Mouse (Mus musculus): ENCODE results near the gene Bri3bp.
"Not testable (repeated sequence)": the region's sequence is repeated elsewhere in the genome, so short reads cannot be mapped to it uniquely, and the experiment has no call there.

The Bri3bp gene

DNA sequence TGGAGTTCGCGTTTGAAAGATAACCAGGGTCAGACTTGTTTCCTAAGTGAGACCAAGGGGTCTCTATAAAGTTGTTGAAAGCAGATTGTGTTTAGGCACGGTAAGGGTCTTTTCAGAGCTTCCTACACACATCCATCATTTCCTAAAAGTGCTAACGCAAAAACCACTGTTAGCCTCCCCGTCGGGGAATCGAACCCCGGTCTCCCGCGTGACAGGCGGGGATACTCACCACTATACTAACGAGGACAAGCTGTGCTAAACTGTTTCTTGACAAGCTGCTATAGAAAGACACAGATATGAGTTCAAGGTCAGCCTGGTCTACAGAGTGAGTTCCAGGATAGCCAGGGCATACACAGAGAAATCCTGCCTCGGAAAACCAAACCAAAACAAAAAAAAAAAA is 32.5 kb upstream of the Bri3bp start:
- in situ Hi-C loops (cut with MboI; ENCODE audit: low sequenced_read_pairs) = no loop called here

DNA sequence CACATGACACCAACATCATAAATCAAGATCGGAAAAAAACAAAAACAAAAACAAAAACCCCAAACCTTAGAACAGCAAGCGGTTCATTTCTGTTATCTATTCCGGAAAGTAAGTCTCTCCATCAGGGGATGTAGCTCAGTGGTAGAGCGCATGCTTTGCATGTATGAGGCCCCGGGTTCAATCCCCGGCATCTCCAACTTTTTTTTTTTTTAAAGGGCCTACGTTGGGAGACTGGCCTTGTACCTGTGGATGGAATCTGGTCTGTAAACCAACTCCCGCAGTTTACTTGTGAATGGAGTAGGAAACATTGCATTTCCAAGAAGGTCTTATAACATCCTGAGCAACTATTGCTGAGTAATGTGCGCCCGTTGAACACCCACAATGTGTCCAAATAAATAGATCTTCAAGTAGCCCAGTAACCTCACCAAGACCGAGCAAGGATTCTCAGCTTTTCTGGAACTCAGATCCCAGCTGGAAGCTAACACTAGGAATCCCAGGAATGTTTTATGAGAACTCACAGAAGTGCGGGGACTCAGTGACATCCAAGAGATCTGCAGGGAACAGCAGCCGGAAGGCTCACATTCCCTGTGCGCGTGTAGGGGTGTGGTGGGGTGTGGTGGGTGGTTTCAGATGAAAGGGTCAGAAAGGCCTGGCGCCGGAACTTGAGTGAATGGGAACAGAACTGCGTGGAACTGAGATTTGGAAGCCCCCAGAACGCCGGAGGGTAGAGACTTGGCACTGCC is 31.8 kb upstream of the Bri3bp start:
- in situ Hi-C loops (cut with MboI; ENCODE audit: low sequenced_read_pairs) = no loop called here

DNA sequence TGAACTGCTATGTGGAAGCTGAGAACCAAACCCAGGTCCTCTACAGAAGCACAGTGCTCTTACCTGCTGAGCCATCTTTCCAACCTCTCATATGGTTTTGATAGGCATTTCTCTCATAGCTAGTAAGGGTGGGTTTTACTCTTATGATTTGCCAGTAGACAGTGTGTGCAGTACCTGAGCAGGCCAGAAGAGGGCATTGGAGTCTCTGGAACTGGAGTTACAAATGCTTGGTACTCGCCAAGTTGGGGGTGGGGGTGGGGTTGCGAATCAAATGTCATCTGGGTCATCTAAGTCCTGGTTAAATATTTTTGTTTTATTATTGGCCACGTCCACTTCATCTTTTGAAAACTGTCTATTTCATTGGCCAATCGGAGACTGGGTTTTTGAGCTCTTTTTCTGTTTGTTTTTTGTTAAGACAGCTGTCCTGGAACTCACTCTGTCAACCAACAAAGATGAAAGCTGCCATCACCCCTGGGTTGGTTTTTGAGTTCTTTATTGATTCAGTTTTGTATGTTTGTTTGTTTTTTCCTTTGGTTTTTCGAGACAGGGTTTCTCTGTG is 29.3 kb upstream of the Bri3bp start:
- in situ Hi-C loops (cut with MboI; ENCODE audit: low sequenced_read_pairs) = no loop called here

DNA sequence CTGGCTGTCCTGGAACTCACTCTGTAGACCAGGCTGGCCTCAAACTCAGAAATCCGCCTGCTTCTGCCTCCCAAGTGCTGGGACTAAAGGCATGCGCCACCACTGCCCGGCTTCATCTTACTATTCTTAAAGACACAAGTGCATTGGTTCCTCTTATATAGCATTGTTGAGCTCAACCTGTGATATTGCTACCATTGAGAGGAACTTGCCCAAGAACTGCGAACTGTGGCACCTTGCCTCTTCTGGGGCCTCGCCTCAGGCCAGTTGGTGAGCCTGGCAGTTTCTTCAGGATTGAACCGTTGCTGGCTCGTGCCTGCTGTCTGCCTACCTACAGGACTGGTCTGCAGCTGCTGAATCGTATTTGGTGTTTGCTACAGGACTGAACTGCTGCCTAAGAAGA is 28.8 kb upstream of the Bri3bp start:
- in situ Hi-C loops (cut with MboI; ENCODE audit: low sequenced_read_pairs) = not testable (repeated sequence)

DNA sequence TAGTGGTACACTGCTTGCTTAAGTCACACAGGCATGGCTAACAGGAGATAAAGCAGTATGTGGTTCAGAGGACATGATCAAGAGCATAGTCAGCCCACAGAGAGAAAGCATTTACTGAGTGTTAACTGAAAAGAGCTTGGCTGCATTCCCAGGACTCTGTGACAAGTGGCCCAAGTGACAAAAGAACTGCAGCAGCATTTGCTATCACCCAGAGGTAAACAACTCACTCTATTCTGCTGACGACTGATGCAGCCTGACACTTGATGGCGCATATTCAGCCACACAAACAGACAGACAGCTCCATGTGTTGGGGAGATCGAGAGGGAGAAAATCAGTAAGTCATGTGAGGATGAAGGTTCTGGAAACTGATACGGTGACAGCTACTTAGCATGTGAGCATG is 27.6 kb upstream of the Bri3bp start:
- in situ Hi-C loops (cut with MboI; ENCODE audit: low sequenced_read_pairs) = no loop called here

DNA sequence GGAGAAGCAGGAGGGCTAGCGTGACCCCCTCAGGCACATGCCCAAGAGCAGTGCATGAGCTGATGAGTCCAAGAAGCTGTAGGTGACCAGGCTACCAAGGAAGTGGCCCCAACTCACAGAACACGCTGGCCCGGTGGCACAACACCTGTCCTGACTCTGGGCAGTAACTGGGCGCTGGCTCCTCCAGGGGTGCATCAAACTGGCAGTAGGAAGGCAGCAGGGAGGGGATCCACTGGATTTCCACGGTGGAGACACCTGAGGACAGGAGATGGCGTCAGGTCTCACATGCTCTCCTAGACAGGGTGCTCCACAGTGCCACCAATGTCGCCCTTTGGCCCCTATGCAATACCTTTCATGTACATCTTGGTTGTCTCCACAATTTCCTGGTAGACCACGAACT is 25.2 kb upstream of the Bri3bp start:
- in situ Hi-C loops (cut with MboI; ENCODE audit: low sequenced_read_pairs) = no loop called here

DNA sequence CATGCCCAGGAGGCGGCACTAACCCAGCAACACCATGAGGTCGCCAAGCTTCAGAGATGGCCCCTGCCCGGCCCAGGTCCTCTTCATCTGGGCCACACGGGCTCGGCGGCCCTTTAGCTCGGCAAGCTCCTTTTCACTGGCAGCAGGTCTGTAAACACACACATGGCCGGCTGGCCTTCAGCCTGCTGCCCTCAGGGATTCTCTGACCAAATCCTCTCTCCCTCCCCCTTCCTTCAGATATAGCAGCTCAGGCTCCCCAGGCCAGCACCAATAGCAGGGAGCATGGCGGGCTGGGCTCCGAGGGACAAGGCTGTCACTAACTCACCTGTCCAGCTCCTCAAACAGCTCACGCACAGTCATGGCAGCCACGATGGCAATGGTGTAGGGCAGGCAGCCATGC is 22.7 kb upstream of the Bri3bp start:
- in situ Hi-C loops (cut with MboI; ENCODE audit: low sequenced_read_pairs) = no loop called here

DNA sequence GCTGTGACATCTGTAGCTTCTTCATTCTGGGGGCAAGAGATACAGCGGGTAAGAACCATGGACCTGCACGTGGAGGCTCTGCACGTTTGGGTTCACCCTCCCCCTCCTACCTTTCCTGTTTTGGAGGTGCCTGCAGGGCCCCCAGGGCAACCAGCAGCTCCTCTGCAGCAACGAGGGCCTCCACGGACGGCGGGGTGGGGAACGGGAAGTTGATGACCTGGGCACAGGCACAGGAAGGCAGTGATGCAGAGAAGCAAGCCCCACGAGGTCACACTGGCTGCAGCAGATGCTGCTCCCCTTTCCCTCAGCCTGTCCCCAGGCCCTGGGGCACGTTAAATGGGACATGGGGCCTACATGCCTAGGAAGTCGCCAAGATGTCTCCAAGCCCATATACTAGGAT is 22.2 kb upstream of the Bri3bp start:
- in situ Hi-C loops (cut with MboI; ENCODE audit: low sequenced_read_pairs) = no loop called here

DNA sequence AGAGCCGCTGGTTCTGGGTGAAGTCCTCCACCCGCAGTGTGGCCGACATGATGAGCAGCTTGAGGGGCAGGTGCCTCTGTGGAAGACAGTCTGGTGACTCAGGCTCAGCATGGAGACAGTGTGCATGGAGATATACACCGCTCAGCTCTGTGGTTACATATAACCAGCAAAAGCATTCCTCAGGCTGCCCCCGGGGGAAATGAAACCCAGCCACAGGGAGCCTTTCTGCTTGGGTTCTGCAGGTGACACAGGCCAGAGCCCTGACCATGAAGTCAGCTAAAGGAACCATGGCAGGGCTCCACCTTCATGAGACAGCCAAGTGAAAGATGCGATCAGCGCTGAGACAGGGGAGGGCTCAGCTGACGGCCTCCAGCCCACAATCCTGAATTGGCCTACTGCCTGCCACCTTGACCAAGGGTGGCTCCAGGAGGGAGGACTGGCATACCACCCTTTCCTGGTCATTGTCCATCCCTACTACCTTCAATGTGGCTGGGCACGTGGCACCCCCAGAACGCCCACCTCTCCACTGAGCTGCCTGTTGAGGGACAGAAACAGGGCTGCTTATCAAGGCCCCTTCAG is 15.6 kb upstream of the Bri3bp start:
- in situ Hi-C loops (cut with MboI; ENCODE audit: low sequenced_read_pairs) = no loop called here

DNA sequence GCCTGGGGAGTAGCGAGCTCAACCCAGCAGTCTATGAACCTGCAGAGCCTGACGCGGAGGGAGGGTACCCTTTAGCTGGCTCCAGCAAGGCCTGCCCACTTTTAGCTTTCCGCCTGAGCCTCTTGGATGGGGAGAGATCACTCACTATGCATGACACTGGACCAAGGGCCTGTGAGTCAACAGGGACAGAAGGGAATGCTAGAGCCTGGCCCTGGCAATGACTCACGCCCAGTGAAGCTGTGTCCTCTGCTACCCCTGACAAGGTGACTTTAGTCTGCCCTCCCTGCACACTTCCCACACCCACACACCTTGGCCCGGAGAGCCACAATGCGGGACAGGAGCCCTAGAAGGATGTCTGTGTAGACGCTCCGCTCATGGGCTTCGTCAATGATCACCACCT is 15.0 kb upstream of the Bri3bp start:
- in situ Hi-C loops (cut with MboI; ENCODE audit: low sequenced_read_pairs) = no loop called here

DNA sequence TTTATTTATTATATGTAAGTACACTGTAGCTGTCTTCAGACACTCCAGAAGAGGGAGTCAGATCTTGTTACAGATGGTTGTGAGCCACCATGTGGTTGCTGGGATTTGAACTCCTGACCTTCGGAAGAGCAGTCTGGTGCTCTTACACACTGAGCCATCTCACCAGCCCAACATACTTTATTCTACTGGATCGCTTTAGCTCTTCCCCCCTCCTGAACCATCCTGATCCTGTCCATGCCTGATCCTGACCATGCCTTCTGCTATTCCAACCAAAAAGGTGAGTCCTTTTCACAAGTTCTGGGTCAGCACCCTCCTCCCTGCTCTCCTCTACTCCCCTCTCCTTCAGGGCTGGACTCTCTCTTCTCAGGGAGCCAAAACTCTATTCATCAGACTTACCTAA is 9.0 kb upstream of the Bri3bp start:
- in situ Hi-C loops (cut with MboI; ENCODE audit: low sequenced_read_pairs) = not testable (repeated sequence)

DNA sequence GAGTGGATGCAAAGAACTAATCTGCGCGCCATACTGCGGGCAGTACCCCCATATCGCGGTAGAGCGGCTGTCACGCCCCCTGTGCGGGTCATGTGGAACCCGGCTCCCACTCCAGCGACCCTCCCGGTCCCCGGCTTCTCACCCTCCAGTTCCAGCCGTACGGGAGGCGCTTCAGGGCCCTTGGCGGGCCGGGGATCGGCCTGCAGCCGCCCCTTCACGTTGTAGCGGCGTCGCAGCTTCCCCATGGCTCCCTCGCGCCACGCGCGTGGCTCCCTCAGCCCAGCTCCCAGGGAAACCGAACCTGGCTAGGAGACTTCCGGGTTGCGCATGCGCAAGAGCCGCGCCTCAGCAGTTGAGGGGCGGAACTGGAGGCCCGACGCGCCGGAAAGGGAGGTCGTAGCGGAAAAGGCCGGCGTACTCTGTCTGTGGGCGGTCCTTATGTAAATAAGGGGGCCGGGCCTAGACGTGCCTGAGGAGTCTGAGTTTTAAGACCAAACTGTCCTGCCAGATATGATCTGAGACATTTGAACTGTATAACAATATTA is 7.5 kb upstream of the Bri3bp start, which contains the start of gene Dhx37:
Dhx37 (minus strand) TSS at position 329 of the 545 bp plus-strand sequence.
- in situ Hi-C loops (cut with MboI; ENCODE audit: low sequenced_read_pairs) = no loop called here

DNA sequence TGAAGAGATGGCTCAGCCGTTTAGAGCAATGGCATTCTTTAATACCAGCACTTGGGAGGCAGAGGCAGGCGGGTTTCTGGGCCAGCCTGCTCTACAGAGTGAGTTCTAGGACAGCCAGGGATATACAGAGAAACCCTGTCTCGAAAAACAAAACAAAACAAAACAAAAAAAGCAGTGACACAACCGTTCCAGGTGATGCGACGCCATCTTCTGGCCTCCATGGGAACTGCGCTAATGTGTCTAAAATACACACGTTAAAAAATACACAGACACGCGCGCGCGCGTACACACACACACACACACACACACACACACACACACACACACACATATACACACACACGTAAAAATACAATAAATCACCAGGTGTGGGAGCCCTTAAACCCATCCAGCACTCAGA is 7.0 kb upstream of the Bri3bp start:
- in situ Hi-C loops (cut with MboI; ENCODE audit: low sequenced_read_pairs) = not testable (repeated sequence)

DNA sequence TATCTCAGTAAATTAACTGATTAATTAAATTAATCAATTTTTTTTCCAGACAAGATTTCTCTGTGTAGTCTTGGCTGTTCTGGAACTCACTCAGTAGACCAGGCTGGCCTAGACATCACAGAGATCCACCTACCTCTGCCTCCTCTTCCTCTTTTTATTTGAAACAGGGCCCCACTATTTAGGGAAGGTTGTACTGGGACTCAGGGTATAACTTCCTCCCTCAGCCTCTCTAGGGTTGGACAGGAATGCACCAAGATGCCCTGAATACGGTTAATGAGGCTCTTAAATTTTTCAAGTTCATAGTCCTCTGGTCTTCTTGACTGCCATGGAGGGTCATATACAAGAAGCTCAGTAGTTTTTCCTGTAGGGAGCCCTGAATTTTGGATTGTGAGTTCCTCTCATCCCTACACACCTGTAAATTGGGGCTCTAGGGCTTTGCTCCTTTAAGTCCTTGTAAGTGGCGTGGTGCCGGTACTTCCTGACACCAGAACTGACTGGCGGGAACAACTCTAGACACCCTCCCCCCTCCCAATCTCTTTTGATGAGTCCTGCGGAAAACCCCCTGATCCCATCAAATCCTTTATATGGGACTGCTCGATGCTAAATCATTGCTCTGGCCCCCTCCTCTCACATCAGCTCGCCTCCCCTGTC is 660 bp upstream of the Bri3bp start:
- in situ Hi-C loops (cut with MboI; ENCODE audit: low sequenced_read_pairs) = no loop called here

DNA sequence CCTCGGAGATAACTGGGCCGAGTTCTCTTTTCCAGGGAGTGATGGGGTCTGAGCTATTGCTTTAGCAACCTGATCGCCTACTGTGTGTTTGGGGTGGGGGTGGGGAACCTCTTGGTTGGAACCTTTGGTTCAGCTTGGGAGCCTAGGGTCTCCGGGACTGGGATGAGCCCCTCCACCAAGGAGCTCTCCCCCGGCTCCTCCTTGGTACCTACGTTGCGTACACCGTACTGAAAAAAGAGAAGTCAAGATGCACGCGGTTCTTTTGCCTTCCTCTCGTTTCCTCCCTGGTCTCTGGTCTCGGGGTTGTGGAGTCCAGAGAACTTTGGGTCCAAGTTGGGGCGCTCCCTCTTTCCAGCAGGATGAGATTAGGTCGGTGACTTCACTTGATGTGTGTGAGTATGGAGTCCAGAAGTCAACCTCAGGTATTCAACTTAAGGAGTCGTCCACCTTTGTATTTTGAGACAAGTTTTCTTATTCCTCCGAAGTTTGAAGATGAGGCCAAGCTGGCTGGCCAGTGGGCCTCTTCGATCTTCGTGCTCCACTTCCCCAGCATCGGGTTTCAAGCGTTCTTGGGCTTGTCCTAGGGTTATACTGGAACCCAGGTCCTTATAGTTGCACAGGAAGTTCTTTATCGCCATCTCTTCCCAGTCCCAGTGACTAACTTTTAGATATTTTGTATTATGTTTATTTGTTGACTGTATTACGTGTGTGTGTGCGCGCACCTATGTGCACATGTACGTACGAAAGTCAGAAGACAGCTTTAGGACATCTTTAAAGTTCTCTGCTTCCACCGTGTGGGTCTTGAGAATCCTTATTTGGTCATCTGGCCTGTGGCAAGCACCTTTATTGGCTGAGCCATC is 998 bp downstream of the Bri3bp start:
- in situ Hi-C loops (cut with MboI; ENCODE audit: low sequenced_read_pairs) = no loop called here

DNA sequence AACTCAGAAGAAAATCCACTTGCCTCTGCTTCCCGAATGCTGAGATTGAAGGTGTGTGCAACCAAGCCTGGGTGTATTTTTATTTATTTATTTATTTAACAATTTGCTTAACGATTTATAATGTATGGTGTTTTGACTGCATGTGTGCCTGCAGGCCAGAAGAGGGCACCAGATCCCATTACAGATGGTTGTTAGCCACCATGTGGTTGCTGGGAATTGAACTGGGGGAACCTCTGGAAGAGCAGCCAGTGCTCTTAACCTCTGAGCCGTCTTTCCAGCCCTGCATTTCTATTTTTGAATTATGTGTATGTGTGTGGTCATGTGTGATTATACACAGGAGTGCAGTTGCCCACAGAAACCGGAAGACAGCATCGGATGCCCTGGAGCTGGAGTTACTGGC is 2.0 kb downstream of the Bri3bp start:
- in situ Hi-C loops (cut with MboI; ENCODE audit: low sequenced_read_pairs) = no loop called here

DNA sequence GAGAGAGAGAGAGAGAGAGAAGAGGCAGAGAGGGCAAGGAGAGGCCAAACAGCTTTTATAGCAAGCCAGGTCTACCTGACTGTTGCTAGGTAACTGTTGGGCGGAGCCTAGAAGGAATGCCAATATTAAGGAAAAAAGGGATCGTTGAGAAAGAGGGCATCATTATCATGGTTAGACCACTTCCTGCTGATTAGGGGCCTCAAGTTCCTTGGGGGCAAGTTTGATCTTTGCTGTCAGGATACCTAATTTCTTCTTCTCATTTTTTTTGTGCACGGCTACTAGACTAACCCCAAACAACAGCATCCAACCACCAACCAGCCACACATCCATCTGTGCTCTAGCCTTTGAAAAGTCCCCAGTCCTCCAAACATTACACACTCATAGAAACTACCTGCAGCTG is 2.5 kb downstream of the Bri3bp start:
- in situ Hi-C loops (cut with MboI; ENCODE audit: low sequenced_read_pairs) = no loop called here

DNA sequence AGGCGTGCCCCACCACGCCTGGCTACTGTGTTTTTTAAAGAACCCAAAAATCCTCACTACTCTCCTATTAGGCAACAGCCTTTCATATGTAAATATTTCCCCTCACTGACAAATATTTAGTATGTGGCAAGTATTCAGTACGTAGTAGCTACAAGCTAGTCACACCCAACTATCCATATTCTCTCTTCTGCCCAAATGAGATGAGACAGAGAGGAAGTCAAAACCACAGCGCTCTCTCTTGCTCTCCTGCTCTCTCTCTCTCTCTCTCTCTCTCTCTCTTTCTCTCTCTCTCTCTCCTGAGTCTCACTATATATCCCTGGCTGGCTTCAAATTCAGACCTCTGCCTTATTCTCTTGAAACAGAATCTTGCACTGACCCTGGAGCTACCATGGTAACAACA is 3.2 kb downstream of the Bri3bp start:
- in situ Hi-C loops (cut with MboI; ENCODE audit: low sequenced_read_pairs) = no loop called here

DNA sequence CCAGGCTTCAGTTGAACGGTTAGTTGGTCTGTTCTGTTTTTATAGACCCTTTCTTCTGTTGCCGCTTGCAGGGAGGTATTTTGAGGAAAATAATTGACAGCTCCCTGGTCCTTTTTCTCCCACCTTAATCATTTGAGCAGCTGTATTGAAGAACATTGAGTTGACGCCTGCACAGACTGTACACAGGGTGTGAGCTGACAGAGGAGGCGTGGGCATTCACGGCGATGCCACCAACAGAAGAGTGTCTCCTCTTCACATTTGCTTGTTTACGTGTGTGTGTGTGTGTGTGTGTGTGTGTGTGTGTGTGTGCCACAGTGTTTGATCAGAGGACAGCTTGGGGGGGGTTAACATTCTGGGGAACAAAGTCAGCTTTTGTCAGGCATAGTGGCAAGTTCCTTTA is 5.0 kb downstream of the Bri3bp start:
- in situ Hi-C loops (cut with MboI; ENCODE audit: low sequenced_read_pairs) = no loop called here

DNA sequence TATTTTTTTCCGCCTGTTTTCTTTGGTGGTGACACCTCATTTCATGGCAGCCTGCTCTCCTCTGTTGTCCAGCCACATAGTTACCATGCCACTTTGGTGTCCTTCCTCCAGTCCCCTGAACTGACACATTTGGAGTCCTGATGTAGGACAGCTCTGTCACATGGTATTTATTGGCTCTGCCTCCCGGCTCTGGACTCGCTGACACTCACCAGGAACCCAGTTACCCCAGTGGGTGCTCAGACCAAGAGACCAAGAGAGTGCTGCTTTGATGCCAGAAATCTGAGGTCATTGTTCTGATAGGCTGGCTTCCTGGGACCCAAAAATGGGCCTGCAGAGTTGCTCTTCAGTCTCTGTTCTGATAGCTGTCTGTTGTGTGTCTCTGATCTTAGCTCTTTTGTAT is 6.7 kb downstream of the Bri3bp start:
- in situ Hi-C loops (cut with MboI; ENCODE audit: low sequenced_read_pairs) = no loop called here

DNA sequence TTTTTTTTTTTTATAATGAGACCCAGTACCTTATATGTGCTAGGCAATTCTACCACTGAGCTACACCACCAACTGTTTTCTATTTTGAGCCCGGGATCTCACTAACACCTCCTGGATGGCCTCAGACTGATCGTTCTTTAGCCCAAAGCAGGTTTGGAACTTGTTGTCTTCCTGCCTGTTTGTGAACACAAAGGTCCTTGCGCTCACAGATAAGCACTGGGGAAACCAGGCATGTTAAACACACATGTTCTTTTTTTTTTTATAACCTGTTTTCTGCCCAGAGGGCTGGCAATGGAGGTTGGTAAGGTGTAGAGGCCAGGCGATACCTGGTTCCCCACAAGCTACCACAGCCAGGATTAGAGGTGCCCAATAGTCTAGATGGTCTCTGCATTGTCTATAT is 7.3 kb downstream of the Bri3bp start:
- in situ Hi-C loops (cut with MboI; ENCODE audit: low sequenced_read_pairs) = no loop called here

Data from CH12F3 (cell line).